Mouse (Mus musculus): Measurements from ENCODE around the gene 1810013L24Rik.

GRCm38 (mm10) chr16:8880076-8880475, 50.2 kb downstream of the 1810013L24Rik start:
- no peak for TF ChIP-seq CTCF (IDR thresholded peaks at IDR 0.05; ENCODE audit: low read depth)
- no peak for TF ChIP-seq EP300 (IDR thresholded peaks at IDR 0.05; ENCODE audit: low read depth)

All from liver, embryonic 14.5 days (tissue).